Mouse (Mus musculus): ENCODE results near the gene Il1f10. TPM values are rescaled to one million over a fixed set of nuclear protein-coding genes. Genes with fewer than 3 reads are reported as not detected.

Il1f10 gene
- total RNA-seq (2014; rRNA removed) (not detected in 2 replicates), polyA plus RNA-seq (2015; fragmentation: Nextera tagmentation; extraction: Ambion mirVana) (not detected in 2 replicates)

DNA sequence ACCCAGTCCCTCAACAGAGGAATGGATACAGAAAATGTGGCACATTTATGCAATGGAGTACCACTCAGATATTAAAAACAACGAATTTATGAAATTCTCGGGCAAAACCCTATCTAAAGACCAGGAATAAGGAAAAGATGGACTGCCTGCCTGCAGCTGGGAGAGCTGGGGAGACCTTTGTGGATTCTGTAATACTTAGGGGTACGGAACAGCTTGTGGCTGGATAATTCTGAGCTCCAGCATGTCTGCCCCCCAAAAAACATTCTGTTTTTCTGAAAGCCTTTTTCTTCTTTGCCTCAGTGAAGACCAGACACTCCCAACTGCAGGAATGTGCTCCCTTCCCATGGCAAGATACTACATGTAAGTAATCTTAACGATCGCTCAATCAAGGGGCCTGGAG, at the start of gene Il1f10:
Gene Il1f10 (plus strand): TSS at position 301 of the 400 bp plus-strand sequence.
- no peaks in the 10 kb centered on the region for H3K9me3 ChIP-seq (ENCODE audit: low read length)

GRCm38 (mm10) chr2:24267503-24267902, 23.5 kb upstream of the Il1f10 start:
- no peak for ATAC-seq (ENCODE audit: low FRiP score)
- 71% methylated on average over 1 of the region's 1 CpGs for WGBS

More for the DNA sequence above, at the start of gene Il1f10:
- Histone ChIP-seq H3K9ac (replicated peaks; ENCODE audit: low read length, poor library complexity, severe bottlenecking) (no peak within 1 kb of the TSS), H3K36me3 (ENCODE audit: insufficient read depth, low read length) (no peaks in the 10 kb centered on the region), H3K4me2 (ENCODE audit: low read depth, low read length, poor library complexity, severe bottlenecking) (no peak within 1 kb of the TSS), H3K27ac (ENCODE audit: low read depth, low read length) (no peak within 1 kb of the TSS), H3K4me3 (ENCODE audit: low read depth, low read length) (no peak within 1 kb of the TSS), H3K4me1 (ENCODE audit: insufficient read depth, low read length) (no peaks in the 10 kb centered on the region), H3K27me3 (ENCODE audit: insufficient read depth, low read length) (no peaks in the 10 kb centered on the region)
- no peak for TF ChIP-seq CTCF (IDR thresholded peaks at IDR 0.05)
- ATAC-seq (ENCODE audit: low FRiP score) = no peak
- 86% methylated on average over 5 of the region's 5 CpGs for WGBS
- DNase-seq (ENCODE audit: low spot score) = no peak

DNA sequence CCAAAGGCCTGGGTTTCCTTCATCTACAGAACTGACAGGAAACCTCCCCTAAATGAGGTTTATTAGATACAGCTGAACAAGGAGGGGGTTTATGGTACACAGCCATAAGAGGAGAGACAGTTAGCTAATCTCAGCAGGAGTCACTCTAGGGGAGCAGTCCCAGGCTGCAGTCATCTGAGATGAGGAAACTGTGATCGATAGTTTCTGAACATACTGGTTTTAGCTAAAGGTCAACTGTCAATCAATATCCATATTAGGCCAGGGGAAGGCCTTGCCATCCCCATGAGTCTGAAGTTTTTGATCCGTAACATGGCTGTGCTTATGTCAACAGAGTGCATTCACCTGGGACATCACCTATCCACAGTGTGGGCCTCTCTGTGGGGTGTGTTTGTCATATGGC, 17.4 kb upstream of the Il1f10 start:
- H3K27ac ChIP-seq (ENCODE audit: low read depth, low read length) = no peak overlapping the region
- H3K4me2 ChIP-seq (ENCODE audit: low read depth, low read length, poor library complexity, severe bottlenecking) = no peak overlapping the region
- no peaks in the 10 kb centered on the region for H3K36me3 ChIP-seq (ENCODE audit: insufficient read depth, low read length)
- H3K27me3 ChIP-seq (ENCODE audit: insufficient read depth, low read length) = no peaks in the 10 kb centered on the region
- 83% methylated on average over 2 of the region's 2 CpGs for WGBS
- no peaks in the 10 kb centered on the region for H3K9me3 ChIP-seq (ENCODE audit: low read length)
- ATAC-seq (ENCODE audit: low FRiP score) = no peak
- DNase-seq (ENCODE audit: low spot score) = no peak
- no peak overlapping the region for H3K4me3 ChIP-seq (ENCODE audit: low read depth, low read length)
- H3K9ac ChIP-seq (replicated peaks; ENCODE audit: low read length, poor library complexity, severe bottlenecking) = no peak overlapping the region
- TF ChIP-seq CTCF (IDR thresholded peaks at IDR 0.05) = no peak
- H3K4me1 ChIP-seq (ENCODE audit: insufficient read depth, low read length) = no peaks in the 10 kb centered on the region

More at GRCm38 (mm10) chr2:24267503-24267902, 23.5 kb upstream of the Il1f10 start:
- Histone ChIP-seq H3K36me3 (ENCODE audit: insufficient read depth, low read length) (no peaks in the 10 kb centered on the region), H3K4me2 (ENCODE audit: low read depth, low read length, poor library complexity, severe bottlenecking) (no peak overlapping the region), H3K4me1 (ENCODE audit: insufficient read depth, low read length) (no peaks in the 10 kb centered on the region), H3K9me3 (ENCODE audit: low read length) (no peaks in the 10 kb centered on the region), H3K4me3 (ENCODE audit: low read depth, low read length) (no peak overlapping the region), H3K9ac (replicated peaks; ENCODE audit: low read length, poor library complexity, severe bottlenecking) (no peak overlapping the region), H3K27ac (ENCODE audit: low read depth, low read length) (no peak overlapping the region), H3K27me3 (ENCODE audit: insufficient read depth, low read length) (no peaks in the 10 kb centered on the region)
- TF ChIP-seq CTCF (IDR thresholded peaks at IDR 0.05) = no peak
- no peak for DNase-seq (ENCODE audit: low spot score)

- Histone ChIP-seq H3K27me3 (ENCODE audit: insufficient read depth, low read length) (no peaks in the 10 kb centered on the region), H3K4me3 (ENCODE audit: low read depth, low read length) (no peak overlapping the region), H3K4me2 (ENCODE audit: low read depth, low read length, poor library complexity, severe bottlenecking) (no peak overlapping the region), H3K9me3 (ENCODE audit: low read length) (no peaks in the 10 kb centered on the region), H3K27ac (ENCODE audit: low read depth, low read length) (no peak overlapping the region), H3K9ac (replicated peaks; ENCODE audit: low read length, poor library complexity, severe bottlenecking) (no peak overlapping the region), H3K36me3 (ENCODE audit: insufficient read depth, low read length) (no peaks in the 10 kb centered on the region), H3K4me1 (ENCODE audit: insufficient read depth, low read length) (no peaks in the 10 kb centered on the region)
- no peak for DNase-seq (ENCODE audit: low spot score)
- TF ChIP-seq CTCF (IDR thresholded peaks at IDR 0.05) = no peak
- no peak for ATAC-seq (ENCODE audit: low FRiP score)
- 17% methylated on average over 1 of the region's 1 CpGs for WGBS
These were observed 15.8 kb upstream of the Il1f10 start for GRCm38 (mm10) chr2:24275146-24275545.

GRCm38 (mm10) chr2:24276654-24277053, 14.3 kb upstream of the Il1f10 start, which contains the start of gene Il1f5:
Gene Il1f5 (plus strand): TSS chr2:24276954.
- ATAC-seq (ENCODE audit: low FRiP score) (no peak), DNase-seq (ENCODE audit: low spot score) (no peak)
- H3K9me3 ChIP-seq (ENCODE audit: low read length) = no peaks in the 10 kb centered on the region
- no peak within 1 kb of the TSS for H3K4me3 ChIP-seq (ENCODE audit: low read depth, low read length)
- TF ChIP-seq CTCF (IDR thresholded peaks at IDR 0.05) = no peak
- H3K27me3 ChIP-seq (ENCODE audit: insufficient read depth, low read length) = no peaks in the 10 kb centered on the region
- no peak within 1 kb of the TSS for H3K9ac ChIP-seq (replicated peaks; ENCODE audit: low read length, poor library complexity, severe bottlenecking)
- no peaks in the 10 kb centered on the region for H3K4me1 ChIP-seq (ENCODE audit: insufficient read depth, low read length)
- no peak within 1 kb of the TSS for H3K4me2 ChIP-seq (ENCODE audit: low read depth, low read length, poor library complexity, severe bottlenecking)
- H3K27ac ChIP-seq (ENCODE audit: low read depth, low read length) = no peak within 1 kb of the TSS
- H3K36me3 ChIP-seq (ENCODE audit: insufficient read depth, low read length) = no peaks in the 10 kb centered on the region

DNA sequence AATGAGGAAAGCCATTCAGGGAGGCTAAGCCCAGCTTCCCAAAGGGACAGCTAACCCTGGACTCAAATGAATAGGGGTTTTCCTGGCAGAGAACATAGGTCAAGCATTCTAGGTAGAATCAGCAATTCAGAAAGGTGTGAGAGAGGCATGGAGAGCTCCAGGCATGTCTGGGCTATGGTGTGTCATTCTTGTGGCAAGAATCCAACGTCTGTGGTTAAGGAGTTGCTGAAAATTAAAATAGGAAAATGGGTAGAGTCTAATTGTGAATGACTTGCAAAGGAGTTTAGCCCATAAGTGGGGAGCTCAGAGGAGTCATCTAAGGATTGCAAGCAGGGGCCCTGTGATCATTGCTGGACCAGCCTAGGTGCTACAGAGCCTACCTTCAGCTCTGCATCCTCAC, 3.6 kb downstream of the Il1f10 start:
- H3K4me3 ChIP-seq (ENCODE audit: low read depth, low read length) = no peak overlapping the region
- no peak for TF ChIP-seq CTCF (IDR thresholded peaks at IDR 0.05)
- 50% methylated on average over 1 of the region's 1 CpGs for WGBS
- H3K4me2 ChIP-seq (ENCODE audit: low read depth, low read length, poor library complexity, severe bottlenecking) = no peak overlapping the region
- H3K27me3 ChIP-seq (ENCODE audit: insufficient read depth, low read length) = no peaks in the 10 kb centered on the region
- no peak overlapping the region for H3K27ac ChIP-seq (ENCODE audit: low read depth, low read length)
- H3K36me3 ChIP-seq (ENCODE audit: insufficient read depth, low read length) = no peaks in the 10 kb centered on the region
- ATAC-seq (ENCODE audit: low FRiP score) (no peak), DNase-seq (ENCODE audit: low spot score) (no peak)
- H3K4me1 ChIP-seq (ENCODE audit: insufficient read depth, low read length) = no peaks in the 10 kb centered on the region
- H3K9ac ChIP-seq (replicated peaks; ENCODE audit: low read length, poor library complexity, severe bottlenecking) = no peak overlapping the region
- no peaks in the 10 kb centered on the region for H3K9me3 ChIP-seq (ENCODE audit: low read length)
